Mouse (Mus musculus) right cerebral cortex, postnatal 25 days (tissue): ENCODE measurements around the gene Pkn2.
A peak's percentile ranks its signal among the peaks of the same experiment; 100 is the strongest.

Source experiments
- DNase-seq: peaks from one replicate; pipeline ENCODE4 v3.0.0; 2022

Pkn2 gene

DNA sequence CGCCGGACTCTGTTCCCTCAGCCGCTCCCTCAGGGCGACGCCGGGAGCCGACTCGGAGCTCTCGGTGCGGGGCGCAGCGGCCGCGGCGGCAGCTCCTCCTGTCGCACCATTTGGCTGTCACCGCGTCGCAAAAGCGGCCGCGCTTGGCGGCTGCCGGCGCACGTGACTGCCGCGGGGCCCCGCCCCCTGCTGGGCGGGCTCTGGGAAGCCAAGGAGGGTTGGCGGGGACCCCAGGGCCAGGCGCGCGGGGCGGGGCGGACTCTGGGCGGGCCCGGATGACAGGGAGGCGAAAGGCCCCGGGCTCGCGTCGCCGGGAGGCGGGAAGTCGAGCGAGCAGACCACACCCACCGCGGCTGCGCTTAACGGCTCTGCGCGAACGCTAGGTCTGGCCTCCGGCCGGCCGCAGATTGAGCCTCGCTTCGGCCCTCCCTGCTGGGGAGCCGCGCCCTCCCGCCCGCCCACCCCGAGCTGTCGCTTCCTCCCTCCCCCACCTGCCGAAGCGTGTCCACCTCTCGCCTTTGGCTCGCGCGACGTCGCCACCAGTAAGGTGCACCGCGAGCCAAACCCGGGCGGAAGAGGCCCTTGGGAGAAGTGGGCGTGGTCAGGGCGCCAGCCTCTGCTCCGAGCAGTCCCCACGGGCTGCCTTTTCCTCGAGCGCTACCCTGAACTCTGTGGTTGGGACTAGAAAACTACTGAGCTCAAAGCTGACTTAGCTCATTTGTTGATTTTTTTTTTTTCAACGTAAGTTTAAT lies at the start of gene Pkn2:
Gene Pkn2, minus strand, starts transcription at position 133 of the 752 bp plus-strand sequence.
- peak; percentile 100 for DNase-seq

DNA sequence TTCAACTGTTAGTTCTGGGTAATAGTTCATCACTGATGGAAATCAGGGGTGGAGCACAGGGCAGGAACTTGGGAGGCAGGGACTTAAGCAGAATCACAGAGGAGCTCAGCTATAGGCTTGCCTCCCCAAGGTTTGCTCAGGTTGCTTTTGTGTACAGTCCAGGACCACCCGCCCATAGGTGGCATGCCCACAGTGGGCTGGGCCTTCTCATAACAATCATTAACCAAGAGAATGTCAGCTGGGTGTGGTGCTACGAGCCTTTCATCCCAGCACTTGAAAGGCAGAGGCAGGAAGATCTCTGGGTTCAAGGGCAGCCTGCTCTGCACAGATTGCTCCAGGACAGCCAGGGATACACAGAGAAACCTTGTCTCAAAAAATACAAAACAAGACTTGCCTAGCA lies 48.1 kb upstream of the Pkn2 start:
- no peak for DNase-seq

DNA sequence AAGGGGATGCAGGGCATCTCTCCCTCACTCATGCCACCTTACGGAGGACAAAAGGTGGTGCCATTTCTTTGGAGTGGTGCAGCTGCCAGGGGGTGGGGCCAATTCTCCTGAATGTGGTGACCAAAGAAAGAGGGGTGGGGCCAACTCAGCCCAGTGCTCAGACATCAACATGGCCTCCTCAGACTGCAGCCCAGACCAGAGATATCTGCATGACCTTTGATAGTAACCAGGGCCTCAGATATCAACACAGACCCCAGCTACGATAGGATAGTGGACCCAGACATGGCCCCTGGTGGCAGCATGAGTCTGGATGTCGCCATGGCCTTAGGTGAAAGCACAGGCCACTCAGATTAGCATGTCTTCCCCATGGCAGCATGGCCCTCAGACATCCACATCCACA lies 45.5 kb upstream of the Pkn2 start:
- no peak for DNase-seq

DNA sequence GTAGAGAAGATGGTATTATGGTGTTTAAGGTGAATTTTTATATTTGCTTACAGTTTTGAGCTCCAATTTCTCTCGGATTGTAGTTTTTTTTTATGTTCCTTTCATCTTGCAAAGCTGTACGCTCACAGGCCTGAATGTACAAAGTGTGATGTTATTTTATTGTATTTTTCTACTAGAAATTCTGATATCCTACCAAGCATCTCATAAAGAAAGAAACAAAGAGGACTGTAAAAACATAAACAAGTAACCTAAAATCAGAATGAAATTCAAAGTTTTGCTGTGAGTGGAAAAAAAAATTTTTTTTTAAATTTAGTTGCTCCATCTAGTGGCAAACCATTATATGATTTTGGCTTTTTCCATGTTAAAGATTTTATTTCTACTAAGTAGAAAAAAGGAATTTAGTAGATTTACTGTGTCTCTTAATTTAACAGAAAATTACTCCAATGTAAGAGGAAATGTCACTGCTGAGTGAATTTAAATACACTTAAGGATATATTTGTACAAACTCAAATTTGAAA lies 43.1 kb upstream of the Pkn2 start:
- DNase-seq: no peak

DNA sequence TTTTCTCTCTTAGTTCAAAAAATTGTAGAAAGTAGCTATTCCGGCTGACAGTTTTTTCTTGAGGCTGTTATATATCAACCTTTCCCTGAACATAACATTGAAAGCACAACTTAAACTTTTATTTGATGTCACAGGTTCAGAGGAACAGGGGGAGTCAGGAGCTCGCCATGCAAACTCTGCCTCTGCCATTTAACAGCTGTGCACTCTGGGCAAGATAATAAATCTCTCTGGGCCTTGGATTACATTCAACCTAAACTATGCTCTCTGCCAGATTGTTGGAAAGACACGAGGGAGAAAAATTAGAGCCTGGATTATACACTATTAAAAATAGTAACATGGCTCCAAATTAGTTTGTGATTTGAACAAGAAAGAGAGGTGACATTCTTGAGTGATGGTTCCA lies 37.3 kb upstream of the Pkn2 start:
- no peak for DNase-seq

DNA sequence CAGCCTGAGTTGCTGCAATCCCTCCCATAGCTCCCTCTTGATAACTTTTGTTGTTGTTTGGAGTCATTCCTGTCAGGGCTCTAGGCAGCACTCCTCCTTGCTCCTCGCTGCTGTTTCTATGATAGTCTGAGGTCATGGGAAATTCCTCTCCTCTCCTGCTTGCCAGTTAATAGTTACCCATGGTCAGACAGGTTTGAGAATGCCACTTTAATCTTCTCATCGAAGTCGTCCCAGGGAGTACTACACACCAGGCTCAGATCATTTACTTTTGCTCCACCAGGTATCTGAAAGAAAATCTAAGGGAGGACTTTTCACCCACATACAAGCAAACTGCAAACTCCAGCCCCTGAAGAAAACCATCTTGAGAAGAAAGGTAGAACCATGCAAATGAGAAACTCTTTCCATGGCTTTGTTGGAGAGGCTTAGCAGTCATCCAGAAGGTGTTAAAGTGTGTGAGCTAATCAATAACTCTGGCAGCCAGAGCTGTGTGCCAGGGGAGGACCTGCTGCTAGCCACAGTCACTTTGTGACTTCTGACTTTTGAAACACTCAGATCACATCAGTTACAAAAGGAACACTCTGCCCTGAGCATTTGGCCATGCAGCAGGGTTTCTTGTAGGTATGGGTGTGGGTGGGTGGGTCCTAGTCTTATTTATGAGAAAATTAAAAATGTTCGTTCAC lies 36.1 kb upstream of the Pkn2 start:
- DNase-seq: no peak

DNA sequence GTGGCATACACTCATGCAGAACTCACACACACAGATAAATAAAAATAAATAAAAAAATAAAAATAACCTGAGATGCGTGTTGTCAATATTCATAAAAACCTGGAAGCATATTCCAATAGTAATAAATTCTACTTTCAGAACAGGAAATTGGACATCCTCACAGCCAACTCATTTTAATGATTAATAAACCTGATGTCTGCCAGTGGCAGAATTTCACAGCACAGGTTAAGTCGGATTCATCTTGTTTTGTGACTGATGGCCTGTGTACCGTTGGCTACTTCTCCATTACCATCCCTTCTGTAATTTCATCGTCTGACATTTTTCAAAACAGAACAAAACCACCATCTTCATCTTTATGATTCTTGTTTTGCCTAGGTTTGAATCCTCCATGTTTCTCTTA lies 35.4 kb upstream of the Pkn2 start:
- no peak for DNase-seq

DNA sequence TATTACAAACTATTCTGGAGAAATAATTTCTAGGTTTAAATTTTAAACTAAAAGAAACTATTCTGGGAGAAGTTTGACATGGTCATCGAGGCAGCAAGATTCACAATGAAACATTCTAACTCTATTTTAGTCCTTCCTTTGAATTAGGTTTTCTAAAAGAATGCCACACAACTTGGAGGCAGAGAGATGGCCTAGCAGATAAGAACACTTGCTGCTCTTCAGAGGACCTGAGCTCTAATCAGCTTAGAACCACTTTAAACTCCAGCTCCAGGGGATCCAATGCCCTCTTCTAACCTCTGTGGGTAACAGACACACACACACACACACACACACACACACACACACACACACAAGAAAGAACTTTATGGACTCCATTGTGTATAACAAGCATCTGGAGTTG lies 31.5 kb upstream of the Pkn2 start:
- no peak for DNase-seq

DNA sequence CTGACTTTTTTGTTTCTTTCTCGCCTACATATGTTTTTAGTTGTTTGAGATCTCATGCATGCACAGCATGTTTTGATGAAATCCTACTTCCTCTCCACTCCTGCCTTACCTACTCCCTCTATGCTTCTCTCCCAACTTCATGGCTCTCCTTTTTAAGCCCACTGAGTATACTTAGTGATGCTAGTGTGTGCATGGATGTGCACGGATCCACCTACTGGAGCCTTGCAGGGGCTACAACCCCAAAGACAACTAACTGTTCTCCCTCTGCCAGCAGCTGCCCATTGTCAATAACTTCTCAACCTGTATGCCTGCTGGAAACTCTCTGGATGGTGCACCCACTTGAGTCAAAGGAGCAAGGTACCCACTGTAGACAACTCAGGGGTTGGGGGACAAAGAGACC lies 17.9 kb upstream of the Pkn2 start:
- no peak for DNase-seq

DNA sequence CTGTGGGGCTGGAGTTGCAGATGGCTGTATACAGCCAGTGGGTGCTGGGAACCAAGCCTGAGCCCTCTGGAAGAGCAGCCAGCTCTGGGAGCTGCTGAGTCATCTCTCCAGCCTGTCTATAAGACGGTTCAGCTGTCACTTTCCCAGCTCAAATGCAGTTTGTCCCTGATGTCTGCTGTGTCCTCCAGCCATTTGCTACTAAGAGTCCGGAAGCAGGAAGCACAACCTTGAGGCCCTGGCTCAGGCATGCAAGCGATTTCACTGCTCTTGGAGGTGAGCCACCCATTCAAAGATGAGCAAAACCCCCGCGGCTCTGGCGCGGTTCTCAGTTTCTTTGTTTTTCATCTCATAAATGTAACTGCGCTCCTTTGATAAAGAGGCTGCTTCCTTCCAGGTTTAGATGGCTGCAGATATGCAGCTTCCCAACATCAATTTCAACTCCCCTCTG lies 17.2 kb upstream of the Pkn2 start:
- no peak for DNase-seq

DNA sequence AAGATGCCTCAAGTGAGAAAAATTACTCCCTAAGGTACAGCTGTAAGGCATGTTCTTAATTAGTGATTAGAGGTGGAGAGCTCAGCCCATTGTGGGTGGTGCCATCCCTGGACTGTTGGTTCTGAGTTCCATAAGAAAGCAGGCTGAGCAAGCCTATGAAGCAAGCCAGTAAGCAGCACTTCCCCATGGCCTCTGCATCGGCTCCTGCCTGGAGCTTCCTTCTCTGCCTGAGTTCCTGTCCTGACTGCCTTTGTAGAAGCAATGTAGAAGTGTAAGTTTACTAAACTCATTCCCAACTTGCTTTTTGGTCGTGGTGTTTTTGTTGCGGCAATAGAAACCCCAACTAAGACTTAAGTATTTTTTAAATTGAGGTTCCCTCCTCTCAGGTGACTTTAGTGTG lies 8.6 kb upstream of the Pkn2 start:
- no peak for DNase-seq

DNA sequence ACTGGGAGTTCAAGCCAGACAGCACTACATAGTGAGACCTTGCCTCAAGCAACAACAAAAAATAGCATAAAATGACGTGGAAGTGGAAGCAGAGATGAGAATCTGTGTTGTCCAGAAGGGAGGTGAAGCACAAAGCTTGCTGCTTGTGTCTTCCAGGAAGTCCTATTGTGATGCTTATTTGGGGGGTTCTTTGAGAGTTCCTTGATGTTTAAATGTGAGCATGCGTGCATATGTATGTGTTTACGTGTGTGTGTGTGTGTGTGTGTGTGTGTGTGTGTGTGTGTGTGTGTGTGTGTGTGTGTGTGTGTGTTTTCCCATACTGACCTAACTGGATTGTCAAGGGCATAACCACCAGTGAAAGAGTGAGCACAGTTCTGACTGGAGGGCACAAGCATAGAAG lies 5.2 kb upstream of the Pkn2 start:
- DNase-seq: no peak

DNA sequence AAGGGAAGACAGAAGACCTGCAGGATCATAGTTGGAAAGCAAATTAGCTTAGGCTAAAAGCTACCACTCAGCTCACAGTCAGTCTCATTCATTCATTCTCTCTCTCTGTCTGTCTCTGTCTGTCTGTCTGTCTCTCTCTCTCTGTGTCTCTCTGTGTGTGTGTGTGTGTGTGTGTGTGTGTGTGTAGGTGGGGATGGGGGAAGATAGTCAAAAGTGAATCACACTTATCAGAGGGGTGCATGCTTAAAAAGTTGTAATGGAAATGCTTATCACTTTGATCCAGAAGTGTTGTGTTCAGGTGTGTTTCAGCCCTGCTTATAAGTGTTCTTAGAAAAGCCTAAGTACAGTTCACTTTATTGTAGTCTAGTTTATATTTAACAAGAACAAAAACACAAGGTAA lies 2.8 kb upstream of the Pkn2 start:
- DNase-seq: no peak

DNA sequence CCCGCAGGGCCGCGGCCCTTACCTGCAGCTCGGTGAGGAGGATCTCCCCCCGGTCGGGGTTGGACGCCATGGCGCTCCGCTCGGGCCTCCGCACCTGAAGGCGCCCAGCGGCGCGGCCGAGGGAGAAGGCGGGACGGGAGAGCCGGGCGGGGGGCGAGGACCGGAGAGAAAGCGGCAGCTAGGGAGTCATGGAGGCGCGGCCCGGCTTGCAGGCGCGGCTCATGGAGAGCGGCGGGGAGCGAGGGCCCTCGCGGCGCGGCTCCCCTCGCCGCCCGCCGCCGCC lies 274 bp downstream of the Pkn2 start:
- DNase-seq: no peak

DNA sequence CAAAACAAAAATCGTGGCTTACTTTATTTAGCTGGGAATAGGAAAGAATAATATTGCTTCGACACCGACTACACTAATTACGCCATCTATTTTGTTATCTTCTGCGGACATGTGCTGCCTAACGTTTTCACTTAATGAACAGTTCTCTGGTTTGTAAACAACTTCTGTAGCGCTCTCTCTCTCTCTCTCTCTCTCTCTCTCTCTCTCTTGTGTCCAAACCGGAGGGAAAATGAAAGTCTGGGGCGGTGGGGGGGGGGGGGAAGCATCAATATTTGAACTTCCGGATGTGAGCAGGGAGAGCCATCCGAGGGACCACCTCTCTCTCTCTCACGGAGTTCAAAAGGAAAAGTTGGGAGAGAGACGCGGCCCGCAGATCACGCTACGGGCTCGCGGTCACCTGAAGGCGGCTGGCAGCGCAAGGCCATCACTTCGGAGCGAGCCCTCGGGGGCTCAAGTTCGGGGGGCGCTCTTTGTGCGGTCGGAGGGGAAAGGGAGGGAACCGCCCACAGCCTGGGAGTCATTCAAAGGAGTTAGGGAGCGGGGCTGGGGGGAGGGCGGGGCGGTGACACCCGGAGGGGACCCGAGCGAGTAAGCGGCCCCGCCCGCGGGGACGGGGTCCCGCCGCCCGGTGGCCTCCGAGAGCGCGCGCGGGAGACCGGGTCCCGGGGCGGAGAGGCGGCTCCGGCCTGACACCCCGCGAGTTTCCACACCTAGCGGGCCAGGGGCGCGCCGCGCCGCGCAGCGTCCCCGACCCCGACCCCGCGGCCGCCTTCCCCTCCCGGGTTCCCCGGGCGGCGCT lies 815 bp downstream of the Pkn2 start:
- DNase-seq: peak; percentile 8

DNA sequence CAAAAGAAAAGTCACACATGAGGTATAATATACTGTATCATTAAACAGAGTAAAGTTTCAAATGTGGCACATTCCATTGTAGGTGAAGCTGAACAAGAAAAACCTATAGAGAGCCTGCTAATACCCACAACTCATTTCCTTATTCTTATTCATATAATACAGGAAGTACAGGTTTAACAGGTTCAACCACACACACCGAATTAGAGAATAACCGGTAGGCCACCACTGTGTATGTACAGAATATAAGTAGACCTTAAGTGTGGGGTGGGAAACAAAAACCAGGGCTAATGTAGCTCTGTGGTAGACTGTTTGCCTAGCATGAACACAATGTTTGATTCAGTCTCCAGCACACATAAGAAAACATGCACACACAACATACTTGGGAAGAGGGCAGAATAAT lies 18.6 kb downstream of the Pkn2 start:
- no peak for DNase-seq

DNA sequence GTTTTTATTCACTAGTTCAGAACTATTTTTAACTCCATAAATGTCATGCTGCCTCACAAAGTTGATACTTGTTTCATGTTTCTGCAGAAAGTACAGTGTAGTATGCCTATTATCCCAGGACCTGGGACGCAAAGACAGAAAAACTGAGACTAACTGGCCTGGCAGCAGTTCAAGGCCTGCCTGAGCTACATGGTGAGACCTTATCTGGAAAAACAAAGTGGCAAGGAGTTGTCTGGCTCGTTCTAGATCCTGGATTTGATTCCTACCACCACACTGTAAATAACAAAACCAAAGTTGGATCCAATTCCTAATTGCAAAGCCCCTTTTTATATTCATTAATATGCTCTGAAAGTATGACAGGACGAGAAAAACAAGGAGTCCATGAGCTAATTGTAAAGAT lies 25.0 kb downstream of the Pkn2 start:
- DNase-seq: no peak

DNA sequence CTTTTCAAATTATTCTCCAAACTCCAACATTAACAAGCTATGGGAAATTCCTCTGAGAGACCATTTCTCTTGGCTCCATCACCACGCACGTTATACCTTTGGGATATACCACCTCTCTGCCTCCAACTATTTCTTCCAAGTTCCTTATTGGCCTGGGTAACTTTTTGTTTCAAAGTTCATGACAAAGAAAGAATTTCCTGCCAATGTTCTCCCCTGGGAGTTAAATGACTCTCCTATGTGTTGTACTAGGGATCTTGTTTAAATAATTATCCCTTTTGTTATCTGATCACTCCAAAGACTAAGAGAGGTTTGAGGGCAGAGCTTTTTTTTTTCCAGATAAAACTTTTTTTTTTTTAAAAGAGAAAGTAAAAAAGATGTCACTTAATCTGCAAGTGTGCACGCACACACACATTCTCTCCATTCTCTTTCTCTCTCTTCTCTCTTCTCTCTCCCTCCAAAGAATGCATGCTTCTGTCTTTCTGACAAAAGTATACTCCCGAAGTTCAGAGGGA lies 25.8 kb downstream of the Pkn2 start:
- no peak for DNase-seq

DNA sequence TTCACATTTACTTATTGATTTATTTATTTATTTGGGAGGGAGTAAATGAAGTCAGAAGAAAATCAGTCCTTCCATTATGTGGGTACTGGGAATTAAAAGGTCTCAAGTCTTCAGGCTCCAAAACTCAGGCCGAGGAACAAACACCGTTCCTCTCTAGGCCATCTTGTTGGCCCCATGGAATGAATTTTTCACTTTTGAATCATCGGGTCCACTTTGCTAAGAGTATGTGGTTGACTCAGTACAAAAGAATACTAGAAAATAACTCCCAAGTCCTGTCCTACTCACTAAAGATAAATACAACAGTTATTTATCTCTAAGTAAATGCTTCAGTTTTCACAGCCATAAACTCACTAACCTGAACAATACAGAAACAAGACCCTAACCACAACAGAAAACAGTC lies 28.9 kb downstream of the Pkn2 start:
- no peak for DNase-seq

DNA sequence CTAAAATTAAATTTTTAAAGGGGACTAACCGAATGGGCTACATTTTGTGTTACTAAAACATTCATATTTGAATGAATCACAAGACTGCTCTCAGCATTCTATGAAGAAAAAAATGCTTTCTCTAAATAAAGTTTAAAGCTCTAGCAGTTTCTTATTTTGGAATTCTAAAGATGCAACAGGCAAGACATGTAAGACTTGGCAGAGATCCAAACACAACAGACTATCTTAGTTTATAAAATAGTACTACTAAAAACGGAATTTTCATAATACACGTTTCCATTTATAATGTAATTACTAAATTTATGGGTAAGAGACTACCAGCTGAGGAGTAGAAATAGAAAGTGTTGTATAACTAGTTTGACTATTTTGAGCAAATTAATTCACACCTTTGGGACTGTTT lies 30.2 kb downstream of the Pkn2 start:
- DNase-seq: no peak

DNA sequence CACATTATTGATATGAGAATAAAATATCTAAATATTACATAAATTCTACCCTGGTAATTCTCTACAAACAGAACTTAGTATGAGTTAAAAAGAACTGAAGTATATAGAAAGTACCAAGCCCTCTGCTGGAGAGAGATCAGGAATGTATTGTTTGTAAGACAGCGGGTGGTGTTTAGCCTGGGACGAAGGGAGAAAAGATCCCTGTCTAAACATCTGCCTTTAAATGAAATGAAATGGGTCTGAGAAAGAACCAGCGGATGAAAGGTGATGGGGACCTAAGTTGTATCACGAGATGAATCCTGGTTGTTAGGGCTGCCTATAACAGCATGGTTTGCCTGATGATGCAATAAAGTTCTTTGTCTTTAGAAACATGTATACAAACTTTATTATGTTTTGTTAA lies 41.8 kb downstream of the Pkn2 start:
- DNase-seq: no peak

DNA sequence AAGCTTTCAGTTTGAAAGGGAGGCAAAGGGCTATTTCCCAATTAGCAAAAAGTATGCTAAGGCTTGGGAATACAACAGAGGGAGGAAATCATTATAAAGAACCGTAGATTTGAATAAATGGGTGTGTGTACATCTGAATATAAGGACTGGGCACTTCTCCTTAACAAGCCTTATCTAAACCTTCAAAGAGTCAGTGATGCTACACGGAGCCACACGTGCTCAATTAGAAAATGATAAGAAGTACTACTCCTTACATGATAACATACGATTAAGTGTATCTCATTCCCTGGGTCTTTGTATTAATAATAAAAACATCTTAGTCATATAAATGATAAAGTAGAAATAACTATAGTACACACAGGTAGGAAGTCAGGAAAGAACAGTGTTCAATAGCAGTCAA lies 47.0 kb downstream of the Pkn2 start:
- DNase-seq: no peak

DNA sequence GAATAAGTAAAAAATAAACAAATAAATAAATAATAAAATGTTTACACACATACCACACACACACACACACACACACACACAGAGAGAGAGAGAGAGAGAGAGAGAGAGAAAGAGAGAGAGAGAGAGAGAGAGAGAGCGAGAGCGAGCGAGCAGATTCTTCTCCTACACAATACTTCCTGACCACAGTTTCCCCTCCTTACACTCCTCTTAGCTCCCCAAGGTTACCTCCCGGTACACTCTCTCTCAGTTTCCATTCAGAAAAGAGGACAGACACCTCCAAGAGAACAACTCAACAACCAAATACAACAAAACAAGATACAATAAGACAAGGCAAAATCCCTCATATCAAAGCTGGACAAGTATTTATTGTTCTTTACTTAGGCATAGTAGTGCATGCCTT lies 47.8 kb downstream of the Pkn2 start:
- no peak for DNase-seq

DNA sequence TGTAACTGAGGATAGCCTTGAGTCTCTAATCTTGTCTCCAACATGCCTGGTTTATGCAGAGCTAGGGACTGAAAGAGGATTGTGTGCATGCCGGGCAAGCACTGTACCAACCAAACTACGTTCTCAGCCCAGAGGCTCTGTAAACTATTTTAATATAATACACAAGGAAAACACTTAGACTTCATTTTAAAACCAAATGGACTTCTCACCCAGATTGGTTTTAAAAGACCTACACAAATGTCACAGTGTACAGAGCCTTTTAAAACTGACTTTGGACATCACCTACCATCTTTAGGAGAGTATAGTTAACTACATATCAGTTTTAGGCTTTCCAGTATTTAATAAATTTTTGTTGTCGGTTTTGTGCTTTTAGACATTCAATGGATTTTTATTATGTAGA lies 48.9 kb downstream of the Pkn2 start:
- no peak for DNase-seq
